Mouse (Mus musculus) layer of hippocampus, adult 11-12 months (tissue): ENCODE results near the gene Mrpl20.

Experiments
- DNase-seq: peaks from one replicate; pipeline ENCODE4 v3.0.0; 2022; ENCODE audit warnings: low spot score

The Mrpl20 gene

DNA sequence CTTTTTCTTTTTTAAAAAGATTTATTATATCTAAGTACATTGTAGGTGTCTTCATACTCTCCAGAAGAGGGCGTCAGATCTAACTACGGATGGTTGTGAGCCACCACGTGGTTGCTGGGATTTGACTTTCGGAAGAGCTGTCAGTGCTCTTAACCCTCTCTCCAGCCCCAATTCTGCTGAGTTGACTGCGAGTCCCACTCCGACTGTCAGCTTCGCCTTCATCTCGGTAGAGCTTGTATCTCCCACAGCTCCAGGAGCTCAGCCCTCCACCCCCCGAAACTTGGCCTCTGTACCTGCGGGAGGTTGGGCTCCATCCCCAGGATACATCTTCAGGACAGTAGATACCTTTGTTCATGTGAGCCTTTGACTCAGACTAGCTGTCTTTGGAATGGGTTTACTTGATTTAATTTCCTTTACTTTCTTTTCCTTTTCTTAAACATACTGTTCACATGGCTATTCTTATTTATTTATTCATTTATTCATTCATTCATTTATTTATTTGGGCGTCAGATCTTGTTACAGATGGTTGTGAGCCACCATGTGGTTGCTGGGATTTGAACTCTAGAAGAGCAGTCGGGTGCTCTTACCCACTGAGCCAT lies at the start of gene Mrpl20:
TSS of gene Mrpl20 (plus strand) at position 138 of the 599 bp plus-strand sequence.
- no peak for DNase-seq

DNA sequence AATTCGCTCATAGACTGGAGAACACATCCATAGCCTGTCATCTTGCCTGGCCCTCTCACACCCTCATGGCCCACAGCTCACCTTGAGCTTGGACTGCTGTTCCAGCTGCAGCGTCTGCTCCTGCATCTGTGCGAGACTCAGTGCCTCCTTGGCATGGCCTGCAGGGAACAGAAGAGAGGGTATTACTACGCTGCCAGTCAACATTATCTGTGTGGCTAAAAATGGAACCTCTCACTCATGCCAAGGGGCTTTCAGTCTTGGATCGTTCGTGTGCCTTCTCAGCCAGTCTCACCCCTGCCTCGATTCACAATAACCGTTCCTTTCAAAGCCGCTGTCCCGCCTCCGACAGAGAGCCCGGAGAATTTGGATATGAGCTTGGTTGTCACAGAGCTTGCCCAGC lies 45.7 kb upstream of the Mrpl20 start:
- DNase-seq, result no peak

DNA sequence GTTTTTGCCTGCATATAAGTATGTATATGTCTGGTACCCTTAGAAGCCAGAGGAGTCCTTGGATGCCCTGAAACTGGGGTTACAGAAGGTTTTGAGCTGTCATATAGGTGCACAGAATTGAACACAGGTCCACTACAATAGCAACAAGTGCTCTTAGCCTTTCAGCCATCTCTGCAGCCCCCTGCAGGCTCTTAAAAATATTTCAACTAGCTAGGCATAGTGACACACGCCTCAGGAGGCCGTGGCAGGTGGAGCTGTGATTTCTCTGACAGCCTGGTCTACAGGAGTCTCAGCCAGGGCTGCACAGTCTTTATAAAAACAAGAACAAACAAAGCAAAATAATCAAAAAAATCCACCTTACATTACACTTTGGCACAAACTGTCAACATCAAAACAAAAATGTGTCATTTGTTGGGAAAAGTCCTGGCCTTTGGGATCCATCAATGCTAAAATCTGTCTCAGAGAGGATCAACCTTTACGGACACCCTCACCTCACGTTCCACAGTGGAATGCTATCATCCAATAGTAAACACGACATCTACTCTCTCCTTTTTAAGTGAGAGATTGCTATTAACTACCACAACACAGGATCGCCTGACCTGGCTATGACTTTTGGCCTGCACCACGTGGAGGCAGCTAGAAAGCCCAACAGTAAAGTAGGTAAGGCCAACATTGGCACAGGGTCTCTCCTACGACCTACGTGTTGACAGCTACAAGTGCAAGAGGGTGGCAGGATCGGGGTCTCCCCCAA lies 42.6 kb upstream of the Mrpl20 start:
- no peak for DNase-seq

DNA sequence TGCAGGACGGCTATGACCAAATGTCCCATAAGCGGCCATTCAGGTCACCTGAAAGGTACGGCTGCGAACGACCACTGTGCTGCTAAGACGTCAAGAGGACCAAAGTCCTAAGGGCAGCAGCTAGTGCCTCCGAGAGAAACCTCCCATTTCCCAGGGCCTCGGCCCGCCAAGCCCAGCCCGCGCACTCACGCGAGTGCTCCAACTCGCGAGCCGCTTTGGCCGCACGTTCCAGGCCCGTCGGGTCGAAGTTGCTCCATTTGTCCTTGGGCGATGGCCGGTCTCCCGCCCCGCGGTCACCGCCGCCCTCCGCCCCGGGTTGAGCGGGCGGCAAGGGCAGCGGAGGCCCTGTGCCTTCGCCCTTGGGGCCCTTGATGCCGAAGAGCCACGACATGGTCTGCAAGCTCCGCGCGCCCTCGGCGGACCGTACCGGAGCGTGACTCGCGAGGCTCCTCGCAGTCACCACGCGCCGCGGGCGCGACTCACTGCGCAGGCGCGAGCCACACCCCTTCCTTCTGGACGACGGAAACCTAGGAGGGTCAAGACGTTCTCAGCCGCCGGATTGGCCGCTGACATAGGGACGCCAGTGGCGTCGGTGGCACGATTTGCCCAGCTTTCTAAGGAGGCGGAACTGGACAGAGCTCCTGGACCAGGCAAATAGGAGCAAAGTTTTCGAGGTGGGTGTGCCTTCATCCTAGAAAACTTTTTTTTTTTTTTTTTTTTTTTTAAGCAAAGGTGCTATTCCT lies 41.9 kb upstream of the Mrpl20 start, which contains the start of gene Atad3a:
TSS of gene Atad3a (minus strand) at position 481 of the 743 bp plus-strand sequence.
- peak; percentile 96 for DNase-seq

DNA sequence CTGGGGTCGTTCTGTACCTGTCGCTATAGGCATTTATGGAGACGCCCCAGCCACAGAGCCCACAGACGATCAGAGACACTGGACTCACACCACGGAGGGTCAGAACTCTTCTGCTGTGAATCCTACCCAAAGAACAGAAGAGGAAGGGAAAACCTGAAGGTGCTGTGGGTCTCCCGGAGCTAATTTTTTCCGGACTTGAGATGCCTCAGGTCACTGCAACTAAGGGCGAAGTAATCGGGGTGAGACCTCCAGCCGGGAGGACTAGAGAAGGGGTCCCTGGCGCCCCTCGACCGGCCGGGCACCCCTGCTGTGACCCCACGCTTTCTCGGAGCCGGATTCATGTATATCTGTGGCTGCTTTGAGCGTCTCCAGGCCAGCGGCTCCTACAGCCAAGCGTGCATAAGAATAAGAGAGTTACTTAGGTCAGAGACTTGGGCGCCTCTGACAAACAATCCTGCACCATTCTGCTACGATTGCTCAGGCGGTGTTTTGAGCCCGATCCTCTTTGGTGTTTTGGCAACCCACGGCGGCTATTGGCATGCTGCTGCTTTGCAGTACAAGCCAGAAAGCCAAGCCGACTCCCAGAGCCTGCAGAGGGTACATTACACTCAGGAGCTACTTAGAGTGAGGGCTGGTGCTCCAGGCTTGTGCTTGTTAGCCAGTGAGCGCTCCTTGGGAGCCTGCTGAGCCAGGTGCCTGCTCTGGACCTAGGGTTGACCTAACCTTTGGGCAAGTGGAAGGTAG lies 41.1 kb upstream of the Mrpl20 start:
- no peak for DNase-seq

DNA sequence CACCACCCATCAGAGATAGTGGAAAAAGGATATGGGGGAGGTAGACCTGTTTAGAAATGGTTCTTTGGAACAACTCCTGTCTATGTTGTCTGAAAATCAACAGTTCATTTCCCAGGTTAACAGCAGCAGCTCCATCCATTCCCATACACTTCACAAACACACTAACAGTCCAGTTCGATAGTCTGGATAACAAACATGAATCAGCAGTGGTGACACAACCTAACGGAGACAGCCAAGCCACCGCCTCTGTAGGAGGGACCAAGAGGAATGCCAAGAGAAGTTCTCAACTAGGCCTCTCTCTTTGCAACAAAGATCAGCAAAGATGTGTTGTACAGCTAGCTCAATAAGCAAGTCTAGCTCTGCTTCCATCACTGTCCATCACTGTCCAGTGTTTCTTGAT lies 40.3 kb upstream of the Mrpl20 start:
- DNase-seq, result no peak

DNA sequence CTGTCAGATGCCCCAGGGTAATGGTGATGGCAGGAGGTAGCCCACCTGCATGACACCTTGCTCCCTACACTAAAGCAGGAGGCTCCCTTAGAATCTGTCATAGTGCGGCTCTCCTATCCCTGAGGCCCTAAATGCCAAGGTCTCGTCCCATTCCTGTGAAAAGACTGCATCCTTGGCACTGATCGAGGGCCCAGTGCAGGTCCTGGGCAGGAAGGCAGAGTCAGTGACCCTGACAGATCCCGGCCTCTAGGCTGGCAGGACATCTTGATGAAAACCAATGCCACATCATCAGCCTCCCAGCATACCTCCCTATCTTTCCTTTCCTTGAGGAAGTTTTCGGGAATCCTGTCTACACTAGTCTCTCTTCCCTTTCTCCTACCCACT lies 33.2 kb upstream of the Mrpl20 start:
- DNase-seq, result no peak

DNA sequence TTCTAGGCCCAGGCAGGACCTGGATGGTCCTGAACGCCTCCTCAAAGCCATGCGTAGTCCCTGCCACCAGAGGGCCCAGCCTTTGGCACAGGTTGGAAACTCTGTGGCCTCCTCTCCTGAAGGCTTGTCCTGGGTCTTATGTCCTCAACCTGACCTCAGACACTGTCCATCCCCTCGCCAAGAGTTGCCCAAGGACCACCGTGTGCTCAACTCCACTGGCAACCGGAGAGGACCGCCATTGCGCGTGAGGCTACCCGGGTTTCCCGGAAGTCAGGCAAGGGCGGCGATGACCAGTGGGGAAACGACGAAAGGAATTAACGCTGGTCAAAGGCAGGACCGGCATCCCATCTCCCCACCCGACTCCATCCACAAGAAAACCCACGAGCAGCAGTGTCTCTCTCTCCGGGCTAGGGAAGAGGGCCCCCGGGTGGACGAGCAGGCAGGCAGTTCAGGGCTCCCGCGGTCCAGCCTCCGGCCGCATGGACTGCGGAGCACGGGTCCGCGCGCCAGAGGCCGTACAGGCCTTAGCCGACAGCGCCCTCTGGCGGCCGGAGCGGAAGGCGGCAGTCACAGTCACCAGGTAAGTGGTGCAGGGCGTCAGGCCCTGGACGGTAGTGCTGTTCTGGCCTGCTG lies 32.7 kb upstream of the Mrpl20 start:
- peak; percentile 92 for DNase-seq

DNA sequence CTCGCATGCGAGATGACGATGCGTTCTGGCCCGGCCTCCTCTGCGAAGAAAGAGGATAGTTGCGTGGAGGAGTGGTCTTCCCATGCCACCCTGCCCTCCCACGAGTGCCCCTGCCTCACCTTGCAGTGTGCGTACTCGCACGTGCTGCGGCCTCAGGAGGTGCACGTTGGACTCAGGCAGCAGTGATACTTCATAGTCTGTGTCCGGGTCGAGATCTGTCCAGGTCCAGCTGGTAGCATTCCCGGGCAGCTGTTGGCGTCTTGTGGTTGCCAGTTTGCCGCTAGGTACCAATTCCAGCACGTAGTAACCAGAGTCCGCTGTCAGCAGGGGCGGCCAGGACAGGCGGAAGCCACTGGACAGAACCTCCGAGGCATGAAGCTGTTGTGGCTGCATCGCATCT lies 32.1 kb upstream of the Mrpl20 start:
- DNase-seq, result no peak

DNA sequence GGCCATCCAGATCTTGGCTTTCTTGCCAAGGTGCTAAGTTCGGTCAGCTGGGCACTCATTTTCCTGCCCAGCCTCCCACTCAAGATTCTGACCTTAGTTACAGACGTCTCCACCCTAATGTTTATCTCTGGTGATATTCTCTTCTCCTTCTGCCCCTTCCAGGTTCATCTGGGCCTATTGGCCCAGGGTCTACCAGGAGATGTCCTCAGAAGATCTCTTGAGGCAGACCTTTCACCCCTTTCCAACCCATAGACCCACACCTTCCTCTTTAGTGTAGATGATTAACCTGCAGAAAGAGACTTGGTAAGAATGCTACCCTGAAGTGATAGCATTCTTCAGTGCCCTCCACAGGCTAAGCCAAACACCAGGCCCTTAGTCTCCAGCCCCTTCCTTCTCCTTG lies 31.0 kb upstream of the Mrpl20 start:
- peak; percentile 2 for DNase-seq

DNA sequence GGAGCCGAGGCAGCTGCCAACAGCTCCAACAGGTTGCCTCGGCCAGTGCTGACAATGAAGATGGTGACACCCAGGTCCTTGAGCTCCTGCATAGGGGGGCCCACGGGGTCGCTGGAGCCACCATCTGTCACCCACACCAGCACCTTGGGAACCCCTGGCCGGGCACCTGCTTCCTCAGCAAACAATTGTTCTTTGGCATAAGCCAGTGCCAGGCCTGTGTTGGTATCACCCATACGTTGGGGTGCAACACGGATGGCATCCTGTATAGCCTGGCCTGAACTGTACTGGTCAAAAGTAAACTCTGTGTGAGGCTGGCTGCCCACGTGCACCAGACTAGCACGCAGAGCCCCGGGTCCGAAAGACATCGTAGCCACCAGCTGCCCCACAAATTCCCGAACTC lies 29.9 kb upstream of the Mrpl20 start:
- DNase-seq, result no peak

DNA sequence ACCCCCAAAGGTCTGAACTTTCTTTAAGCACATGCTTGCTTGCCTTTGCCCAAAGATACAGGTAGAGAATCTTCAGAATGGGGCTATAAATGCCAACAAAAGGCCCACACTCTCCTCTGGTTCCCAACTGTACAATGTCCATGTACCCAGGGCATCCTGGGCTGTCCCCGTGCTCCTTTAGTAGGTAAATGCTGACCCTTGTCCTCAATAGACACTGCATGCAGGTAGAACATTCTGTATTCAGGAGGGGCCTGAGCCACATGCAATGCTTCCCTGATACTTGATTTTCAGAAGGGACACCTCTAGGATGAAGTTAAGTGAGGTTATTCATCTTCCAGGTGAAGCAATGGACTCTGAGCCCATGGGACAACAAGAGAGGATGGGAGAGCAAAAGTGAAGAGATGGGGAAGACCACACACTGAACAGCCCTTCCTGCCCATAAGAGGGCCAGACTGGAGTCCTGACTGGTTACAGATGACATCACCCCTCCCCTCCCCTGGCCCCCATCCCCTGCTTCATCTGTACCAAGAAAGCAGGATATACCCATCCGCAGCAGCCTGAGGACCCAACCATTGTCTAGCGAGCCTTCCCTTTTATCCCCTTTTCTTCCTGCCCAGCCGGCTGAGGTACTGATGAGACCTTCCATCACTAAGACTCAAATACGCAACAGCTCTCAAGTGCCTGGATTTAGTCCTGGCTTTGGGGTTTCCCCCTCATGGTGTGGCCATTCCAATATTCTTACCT lies 29.2 kb upstream of the Mrpl20 start:
- DNase-seq, result no peak

DNA sequence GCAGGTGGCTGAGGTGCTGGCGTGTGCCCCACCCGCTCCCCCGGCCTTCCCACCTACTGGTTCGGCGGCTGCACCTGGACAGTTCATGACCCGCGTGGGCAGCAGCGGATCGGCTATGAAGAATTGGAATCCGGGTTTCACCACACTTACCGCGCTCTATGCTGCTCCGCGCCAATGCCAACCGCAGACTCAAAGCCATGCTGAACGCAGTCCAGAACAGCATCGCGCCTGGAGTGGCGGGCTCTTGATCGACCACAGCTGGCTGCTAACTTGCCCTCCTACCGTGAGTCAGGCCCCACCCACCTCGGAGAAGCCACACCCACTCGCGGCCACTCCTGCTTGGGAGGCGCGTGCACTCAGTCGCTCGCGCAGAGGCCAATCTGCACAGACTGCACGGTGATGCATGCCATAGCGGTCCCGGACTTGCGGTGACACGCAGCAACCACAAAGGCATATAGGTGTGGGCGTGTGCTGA lies 28.4 kb upstream of the Mrpl20 start, which contains the start of gene Vwa1:
TSS of gene Vwa1 (minus strand) at position 419 of the 475 bp plus-strand sequence.
- DNase-seq, result peak; percentile 88

DNA sequence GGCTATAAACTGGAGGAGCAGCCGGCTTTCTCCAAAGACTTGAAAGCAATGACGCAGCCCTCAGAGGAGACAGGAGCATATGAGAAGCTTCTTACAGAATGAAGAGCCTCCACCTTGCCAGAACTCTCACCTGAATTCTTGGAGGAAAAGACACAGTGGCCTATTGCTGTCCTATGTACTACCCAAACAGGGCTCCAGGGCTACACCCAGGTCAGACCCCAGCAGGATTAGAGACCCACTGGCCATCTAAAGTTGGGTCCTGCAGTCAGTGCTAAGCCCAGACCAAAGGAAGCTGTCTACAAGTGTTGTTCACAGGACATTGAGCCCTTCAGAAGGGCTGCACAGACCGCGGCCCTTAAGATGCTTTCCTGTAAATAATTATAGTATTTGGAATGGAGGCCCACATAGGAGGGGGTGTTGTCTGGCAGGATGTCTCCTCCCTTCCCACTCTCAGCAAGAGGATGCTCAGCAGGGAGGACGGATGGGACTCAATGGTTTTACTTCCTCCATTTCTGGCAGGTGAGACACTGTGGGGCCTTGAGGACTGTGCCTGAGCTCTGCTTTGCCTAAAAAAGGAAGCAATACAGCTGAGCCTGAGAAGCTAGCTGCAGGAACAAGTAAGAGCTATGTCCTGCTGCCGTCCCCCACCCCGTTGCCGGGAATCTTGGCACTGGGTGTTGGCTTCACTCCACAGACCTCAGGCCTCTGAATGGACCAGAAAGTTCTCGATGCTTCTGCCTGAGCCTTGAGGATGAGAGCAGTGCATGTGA lies 27.5 kb upstream of the Mrpl20 start:
- DNase-seq, result no peak

DNA sequence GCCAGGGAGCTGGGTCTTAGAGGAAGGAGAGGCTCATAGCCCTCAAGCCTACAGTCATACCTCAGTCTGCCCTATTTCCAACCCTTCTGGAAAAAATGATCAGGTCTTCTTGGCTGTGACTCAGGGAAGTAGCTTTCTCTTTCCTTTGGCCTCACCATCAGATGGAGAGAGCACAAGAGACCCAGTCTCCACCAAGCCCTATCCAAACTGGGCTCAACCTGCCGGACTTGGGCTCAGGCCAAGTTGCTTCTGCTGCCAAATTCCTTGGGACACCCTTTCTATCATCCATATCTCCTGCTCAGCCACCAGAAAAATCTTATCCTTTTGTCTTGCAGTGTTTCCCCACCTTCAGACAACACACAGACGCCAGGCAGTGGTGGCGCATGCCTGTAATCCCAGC lies 26.8 kb upstream of the Mrpl20 start:
- no peak for DNase-seq

DNA sequence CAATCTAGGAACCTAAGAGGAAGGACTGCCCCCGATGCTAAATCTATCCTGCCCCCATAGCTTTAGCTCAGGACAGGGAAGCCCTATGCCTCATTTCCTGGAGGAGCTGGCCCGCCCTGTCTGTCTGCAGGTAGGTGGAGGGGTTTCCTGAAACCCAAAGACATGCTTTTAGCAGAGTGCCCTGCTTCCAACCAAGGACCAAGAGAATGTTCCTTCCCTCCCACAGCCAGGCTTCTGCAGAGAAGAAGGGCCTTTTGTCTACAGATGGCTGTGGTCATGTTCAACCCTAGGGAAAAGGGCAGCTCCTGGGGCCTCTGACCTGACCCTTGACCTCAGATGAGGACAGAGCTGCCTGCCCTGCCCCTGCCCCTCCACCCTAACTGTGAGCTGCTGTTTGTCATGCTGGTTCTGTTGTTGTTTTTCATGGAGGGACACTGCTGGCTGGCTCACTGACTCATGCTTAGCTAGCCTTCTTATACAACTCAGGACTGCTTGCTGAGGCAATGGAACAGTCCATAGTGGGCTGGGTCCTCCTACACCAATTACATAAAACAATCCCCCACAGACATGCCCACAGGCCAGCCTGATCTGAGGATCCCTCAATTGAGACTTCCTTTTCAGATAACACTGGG lies 25.9 kb upstream of the Mrpl20 start:
- DNase-seq, result no peak

DNA sequence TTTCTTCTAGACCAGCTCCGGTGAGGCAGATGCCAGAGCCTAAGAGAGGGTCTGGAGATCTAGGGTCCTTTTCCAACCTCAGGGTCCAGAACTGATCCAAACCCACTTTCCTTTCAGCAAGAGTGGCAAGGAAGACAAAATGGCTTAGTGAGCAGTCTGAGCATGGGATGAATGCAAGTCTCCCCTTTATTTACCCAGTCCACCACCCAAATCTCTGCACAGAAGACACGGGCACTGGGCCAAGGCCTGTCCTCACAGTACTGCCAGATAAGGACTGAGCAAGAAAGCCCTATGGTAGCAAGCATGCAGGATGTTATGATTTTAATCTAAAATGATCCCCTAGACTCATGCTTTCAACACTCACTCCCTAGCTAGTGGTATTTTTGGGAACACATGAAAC lies 24.9 kb upstream of the Mrpl20 start:
- DNase-seq, result no peak

DNA sequence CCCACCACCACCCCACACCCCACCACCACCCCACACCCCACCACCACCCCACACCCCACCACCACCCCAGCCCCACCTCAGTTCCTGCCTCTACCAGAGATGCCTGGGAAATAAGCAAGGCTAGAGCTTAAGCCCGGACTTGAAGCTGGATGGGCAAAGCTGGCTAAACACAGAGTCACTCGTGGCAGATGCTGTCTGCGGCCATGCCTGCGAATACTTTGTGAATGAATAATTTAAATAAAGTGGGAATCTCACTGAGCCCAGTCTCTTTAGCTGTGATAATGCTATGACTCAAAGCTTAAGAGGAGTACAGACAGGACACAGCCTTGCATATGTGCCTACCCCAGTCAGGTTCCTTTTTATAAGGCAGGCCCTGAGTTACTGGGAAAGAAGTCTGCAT lies 23.2 kb upstream of the Mrpl20 start:
- DNase-seq, result no peak

DNA sequence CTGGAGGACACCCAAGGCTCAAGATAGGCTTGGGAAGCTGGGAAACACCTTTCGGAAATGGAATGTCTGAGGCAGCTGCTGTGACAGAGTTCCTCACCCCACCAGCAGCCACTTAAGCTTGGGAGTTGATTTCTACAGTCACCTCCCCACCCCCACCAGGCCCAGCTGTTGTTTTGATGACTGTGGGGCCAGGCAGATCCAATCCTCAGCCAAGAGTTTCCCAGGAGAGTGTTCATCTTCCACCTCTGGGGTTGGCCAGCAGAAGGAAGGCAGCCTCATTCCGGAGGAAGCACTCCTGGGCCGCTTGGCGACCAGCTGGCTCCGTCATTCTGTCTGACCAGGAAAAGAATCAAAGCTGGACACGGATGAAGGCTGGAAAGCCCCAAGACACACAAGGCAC lies 21.8 kb upstream of the Mrpl20 start:
- DNase-seq, result no peak
